Mouse (Mus musculus) liver, embryonic 16.5 days (tissue): Measurements from ENCODE around the gene Fam221a. TPM values are rescaled to one million over a fixed set of nuclear protein-coding genes. Genes with fewer than 3 reads are reported as not detected.
"Not testable (repeated sequence)": the region's sequence is repeated elsewhere in the genome, so short reads cannot be mapped to it uniquely, and the experiment has no call there.

Experiments
- ATAC-seq: fragments of 200-750 bp; cut with Nextera tagmentation; 2 replicates; pipeline ENCODE4 v1.8.0; 2017; ENCODE audit warnings: low read depth, mild to moderate bottlenecking, moderate number of reproducible peaks, moderate library complexity
- H3K27ac ChIP-seq: fragments of 300-500 bp; sonication (generic); 2 replicates; pipeline ENCODE4 v1.5.1; 2014; ENCODE audit warnings: mild to moderate bottlenecking, low read length
- H3K27me3 ChIP-seq: fragments of 300-500 bp; sonication (generic); 2 replicates; pipeline ENCODE4 v1.6.1; 2014; ENCODE audit warnings: low read depth, low read length, mixed read lengths; ENCODE audit not compliant: control insufficient read depth, insufficient read depth
- H3K36me3 ChIP-seq: fragments of 300-500 bp; sonication (generic); 2 replicates; pipeline ENCODE4 v1.6.1; 2014; ENCODE audit warnings: mild to moderate bottlenecking; ENCODE audit not compliant: control insufficient read depth, insufficient read depth
- H3K4me1 ChIP-seq: fragments of 300-500 bp; sonication (generic); 2 replicates; pipeline ENCODE4 v1.6.1; 2014; ENCODE audit warnings: low read depth, low read length, mixed read lengths; ENCODE audit not compliant: control insufficient read depth
- H3K4me2 ChIP-seq: fragments of 300-500 bp; sonication (generic); 2 replicates; pipeline ENCODE4 v1.6.1; 2014; ENCODE audit warnings: low read depth, low read length, mixed read lengths
- H3K4me3 ChIP-seq: fragments of 300-500 bp; sonication (generic); 2 replicates; pipeline ENCODE4 v1.5.1; 2014; ENCODE audit warnings: low read depth, mild to moderate bottlenecking, low read length
- H3K9ac ChIP-seq: fragments of 300-500 bp; sonication (generic); 2 replicates; pipeline ENCODE4 v1.6.1; 2014; ENCODE audit warnings: low read depth, low read length
- H3K9me3 ChIP-seq: fragments of 300-500 bp; sonication (generic); replicated peaks from 2 replicates; pipeline ENCODE4 v1.6.1; 2016; ENCODE audit warnings: low read length; ENCODE audit not compliant: control insufficient read depth
- WGBS: fragments of 180-500 bp; shearing (Covaris S2); extraction: QIAGEN DNeasy Blood & Tissue Kit; methylation state at CpG from one replicate; pipeline ENCODE4 v1.1.7; 2014; ENCODE audit not compliant: insufficient replicate concordance; 5-methylcytosine and 5-hydroxymethylcytosine counted together
- polyA plus RNA-seq: library from polyadenylated mRNA; unstranded; fragments of >200 nt; fragmentation: Nextera tagmentation; extraction: Ambion mirVana; gene quantifications from 2 replicates; pipeline ENCODE4 v1.2.1, GENCODE M21; 2015

Gene Fam221a
- polyA plus RNA-seq, 1 experiment from 2014 or later = 2.4 TPM

GRCm38 (mm10) chr6:49412967-49413366 lies 45.4 kb downstream of the Fam221a start:
- not testable (repeated sequence) for H3K27ac ChIP-seq, H3K4me2 ChIP-seq, H3K4me3 ChIP-seq, H3K27me3 ChIP-seq, H3K9me3 ChIP-seq, H3K4me1 ChIP-seq, H3K9ac ChIP-seq, H3K36me3 ChIP-seq, ATAC-seq
- WGBS = 37% methylated on average over 2 of the region's 2 CpGs

- Histone ChIP-seq H3K36me3 (no peaks in the 10 kb centered on the region), H3K4me1 (no peaks in the 10 kb centered on the region), H3K9me3 (no peaks in the 10 kb centered on the region), H3K27me3 (no peaks in the 10 kb centered on the region), H3K4me2 (no peak overlapping the region), H3K4me3 (no peak overlapping the region), H3K27ac (no peak overlapping the region), H3K9ac (no peak overlapping the region)
- ATAC-seq = no peak
- 58% methylated on average over 1 of the region's 1 CpGs for WGBS
Measured at GRCm38 (mm10) chr6:49415971-49416370, 48.4 kb downstream of the Fam221a start.

GRCm38 (mm10) chr6:49437306-49437705 lies 69.8 kb downstream of the Fam221a start:
- Histone ChIP-seq H3K27ac (no peak overlapping the region), H3K9ac (no peak overlapping the region), H3K4me3 (no peak overlapping the region), H3K36me3 (no peaks in the 10 kb centered on the region), H3K4me1 (no peaks in the 10 kb centered on the region), H3K27me3 (no peaks in the 10 kb centered on the region), H3K9me3 (no peaks in the 10 kb centered on the region), H3K4me2 (no peak overlapping the region)
- 41% methylated on average over 1 of the region's 1 CpGs for WGBS
- ATAC-seq = no peak

Other genes with a start within 250 kb of the Fam221a start
- 16.4 and 17.9 TPM in 2 replicates for gene Igf2bp3, start 152.8 kb upstream of the Fam221a start, polyA plus RNA-seq
- 38.0 and 42.4 TPM in 2 replicates for gene Tra2a, start 103.7 kb upstream of the Fam221a start, polyA plus RNA-seq
- 1.9 and 2.9 TPM in 2 replicates for gene Ccdc126, start 48.5 kb upstream of the Fam221a start, polyA plus RNA-seq
- not detected in 2 replicates for gene Stk31, start 27.9 kb downstream of the Fam221a start, polyA plus RNA-seq